Mouse (Mus musculus) limb, embryonic 11.5 days (tissue): ENCODE results near the gene Kcnh4. TPM values are rescaled to one million over a fixed set of nuclear protein-coding genes. Genes with fewer than 3 reads are reported as not detected.

Experiments used
- ATAC-seq: fragments of 200-750 bp; cut with Nextera tagmentation; 2 replicates; pipeline ENCODE4 v1.8.0; 2017; ENCODE audit warnings: low read depth; ENCODE audit not compliant: insufficient number of reproducible peaks, low FRiP score, low TSS enrichment
- DNase-seq: peaks from one replicate; pipeline ENCODE4 v3.0.0-alpha.2; 2015; ENCODE audit warnings: low spot score
- H3K27ac ChIP-seq: fragments of 300-500 bp; sonication (generic); replicated peaks from 2 replicates; pipeline ENCODE4 v1.5.1; 2014; ENCODE audit warnings: low read depth, mild to moderate bottlenecking, low read length
- H3K27me3 ChIP-seq: fragments of 300-500 bp; sonication (generic); 2 replicates; pipeline ENCODE4 v1.6.1; 2014; ENCODE audit warnings: mild to moderate bottlenecking, low read length, mixed read lengths; ENCODE audit not compliant: control insufficient read depth, insufficient read depth
- H3K36me3 ChIP-seq: fragments of 300-500 bp; sonication (generic); 2 replicates; pipeline ENCODE4 v1.6.1; 2014; ENCODE audit warnings: mild to moderate bottlenecking, low read length, moderate library complexity, mixed read lengths; ENCODE audit not compliant: control insufficient read depth, insufficient read depth
- H3K4me1 ChIP-seq: fragments of 300-500 bp; sonication (generic); 2 replicates; pipeline ENCODE4 v1.6.1; 2014; ENCODE audit warnings: low read length, mixed read lengths; ENCODE audit not compliant: control insufficient read depth, insufficient read depth
- H3K4me2 ChIP-seq: fragments of 300-500 bp; sonication (generic); 2 replicates; pipeline ENCODE4 v1.6.1; 2014; ENCODE audit warnings: low read depth, mild to moderate bottlenecking, moderate library complexity; ENCODE audit not compliant: severe bottlenecking
- H3K4me3 ChIP-seq: fragments of 300-500 bp; sonication (generic); 2 replicates; pipeline ENCODE4 v1.5.1; 2014; ENCODE audit warnings: low read depth, low read length
- H3K9ac ChIP-seq: fragments of 300-500 bp; sonication (generic); 2 replicates; pipeline ENCODE4 v1.6.1; 2014; ENCODE audit warnings: mild to moderate bottlenecking, low read length
- H3K9me3 ChIP-seq: fragments of 300-500 bp; sonication (generic); 2 replicates; pipeline ENCODE4 v1.6.1; 2016; ENCODE audit warnings: low read length; ENCODE audit not compliant: control insufficient read depth
- WGBS: fragments of 180-500 bp; shearing (Covaris S2); extraction: QIAGEN DNeasy Blood & Tissue Kit; methylation state at CpG from one replicate; pipeline ENCODE4 v1.1.7; 2014; 5-methylcytosine and 5-hydroxymethylcytosine counted together
- polyA plus RNA-seq: library from polyadenylated mRNA; unstranded; fragments of >200 nt; fragmentation: Nextera tagmentation; extraction: Ambion mirVana; gene quantifications from 2 replicates; pipeline ENCODE4 v1.2.1, GENCODE M21; 2014

Kcnh4 gene
- polyA plus RNA-seq, 1 experiment from 2014 or later = not detected

GRCm38 (mm10) chr11:100757566-100757965 lies 2.2 kb downstream of the Kcnh4 start:
- H3K4me2 ChIP-seq = no peak overlapping the region
- peaks cover 6% of the 10 kb centered on the region; the same call in 1 of the 2 replicates for H3K4me1 ChIP-seq
- no peak overlapping the region for H3K27ac ChIP-seq
- H3K36me3 ChIP-seq = no peaks in the 10 kb centered on the region
- WGBS = 90% methylated on average over 12 of the region's 12 CpGs
- H3K4me3 ChIP-seq = no peak overlapping the region
- H3K9ac ChIP-seq = no peak overlapping the region
- no peak for ATAC-seq
- no peak for DNase-seq
- peaks cover 22% of the 10 kb centered on the region for H3K27me3 ChIP-seq
- no peaks in the 10 kb centered on the region for H3K9me3 ChIP-seq

GRCm38 (mm10) chr11:100756476-100756875 lies 3.3 kb downstream of the Kcnh4 start:
- Histone ChIP-seq H3K27ac (no peak overlapping the region), H3K4me3 (no peak overlapping the region), H3K4me2 (no peak overlapping the region), H3K9ac (no peak overlapping the region), H3K27me3 (peaks cover 19% of the 10 kb centered on the region), H3K36me3 (no peaks in the 10 kb centered on the region), H3K4me1 (peaks cover 4% of the 10 kb centered on the region; the same call in 1 of the 2 replicates), H3K9me3 (no peaks in the 10 kb centered on the region)
- no peak for ATAC-seq
- no peak for DNase-seq
- 62% methylated on average over 6 of the region's 6 CpGs for WGBS

- H3K9ac ChIP-seq = no peak overlapping the region
- no peaks in the 10 kb centered on the region for H3K9me3 ChIP-seq
- no peak overlapping the region for H3K4me3 ChIP-seq
- H3K4me1 ChIP-seq = peaks cover 3% of the 10 kb centered on the region; the same call in 1 of the 2 replicates
- no peaks in the 10 kb centered on the region for H3K36me3 ChIP-seq
- WGBS = 96% methylated on average over 3 of the region's 3 CpGs
- ATAC-seq = no peak
- no peak for DNase-seq
- H3K27me3 ChIP-seq = peaks cover 8% of the 10 kb centered on the region
- no peak overlapping the region for H3K27ac ChIP-seq
- H3K4me2 ChIP-seq = no peak overlapping the region
Measured at GRCm38 (mm10) chr11:100754693-100755057, 5.1 kb downstream of the Kcnh4 start.

GRCm38 (mm10) chr11:100754021-100754692 lies 5.6 kb downstream of the Kcnh4 start:
- no peak overlapping the region for H3K27ac ChIP-seq
- H3K4me3 ChIP-seq = no peak overlapping the region
- no peaks in the 10 kb centered on the region for H3K36me3 ChIP-seq
- no peak overlapping the region for H3K4me2 ChIP-seq
- 87% methylated on average over 12 of the region's 12 CpGs for WGBS
- H3K9ac ChIP-seq = no peak overlapping the region
- H3K9me3 ChIP-seq = no peaks in the 10 kb centered on the region
- ATAC-seq = no peak
- H3K27me3 ChIP-seq = peaks cover 5% of the 10 kb centered on the region
- no peak for DNase-seq
- no peaks in the 10 kb centered on the region for H3K4me1 ChIP-seq

- Histone ChIP-seq H3K9ac (no peak overlapping the region), H3K4me1 (no peaks in the 10 kb centered on the region), H3K36me3 (no peaks in the 10 kb centered on the region), H3K9me3 (no peaks in the 10 kb centered on the region), H3K4me2 (no peak overlapping the region), H3K4me3 (no peak overlapping the region), H3K27ac (no peak overlapping the region), H3K27me3 (peaks cover 2% of the 10 kb centered on the region; the same call in 1 of the 2 replicates)
- no peak for DNase-seq
- no peak for ATAC-seq
- WGBS = 31% methylated on average over 10 of the region's 10 CpGs
Measured at GRCm38 (mm10) chr11:100752294-100752693, 7.4 kb downstream of the Kcnh4 start.

GRCm38 (mm10) chr11:100750127-100750526 lies 9.6 kb downstream of the Kcnh4 start:
- H3K4me3 ChIP-seq = no peak overlapping the region
- WGBS = 85% methylated on average over 16 of the region's 16 CpGs
- H3K27me3 ChIP-seq = peaks cover 2% of the 10 kb centered on the region; the same call in 1 of the 2 replicates

GRCm38 (mm10) chr11:100749469-100749868 lies 10.3 kb downstream of the Kcnh4 start:
- no peaks in the 10 kb centered on the region for H3K4me1 ChIP-seq
- no peak overlapping the region for H3K9ac ChIP-seq
- no peaks in the 10 kb centered on the region for H3K36me3 ChIP-seq
- peaks cover 2% of the 10 kb centered on the region; the same call in 1 of the 2 replicates for H3K27me3 ChIP-seq
- no peak overlapping the region for H3K27ac ChIP-seq
- H3K4me2 ChIP-seq = no peak overlapping the region
- no peaks in the 10 kb centered on the region for H3K9me3 ChIP-seq
- WGBS = 39% methylated on average over 25 of the region's 25 CpGs
- no peak for ATAC-seq
- no peak overlapping the region for H3K4me3 ChIP-seq
- DNase-seq = no peak

More at GRCm38 (mm10) chr11:100750127-100750526, 9.6 kb downstream of the Kcnh4 start:
- ATAC-seq (no peak), DNase-seq (no peak)
- Histone ChIP-seq H3K27ac (no peak overlapping the region), H3K4me1 (no peaks in the 10 kb centered on the region), H3K4me2 (no peak overlapping the region), H3K9me3 (no peaks in the 10 kb centered on the region), H3K36me3 (no peaks in the 10 kb centered on the region), H3K9ac (no peak overlapping the region)

- Histone ChIP-seq H3K4me1 (no peaks in the 10 kb centered on the region), H3K36me3 (no peaks in the 10 kb centered on the region), H3K4me2 (no peak overlapping the region), H3K27ac (no peak overlapping the region), H3K9me3 (no peaks in the 10 kb centered on the region), H3K4me3 (no peak overlapping the region), H3K27me3 (peaks cover 2% of the 10 kb centered on the region; the same call in 1 of the 2 replicates), H3K9ac (no peak overlapping the region)
- no peak for ATAC-seq
- no peak for DNase-seq
- WGBS = 81% methylated on average over 4 of the region's 4 CpGs
Measured at GRCm38 (mm10) chr11:100748620-100749019, 11.1 kb downstream of the Kcnh4 start.

- 68% methylated on average over 5 of the region's 5 CpGs for WGBS
- Histone ChIP-seq H3K9me3 (no peaks in the 10 kb centered on the region), H3K9ac (no peak overlapping the region), H3K27ac (no peak overlapping the region), H3K4me1 (no peaks in the 10 kb centered on the region), H3K27me3 (peaks cover 2% of the 10 kb centered on the region; the same call in 1 of the 2 replicates), H3K4me3 (no peak overlapping the region), H3K36me3 (no peaks in the 10 kb centered on the region), H3K4me2 (no peak overlapping the region)
- ATAC-seq (no peak), DNase-seq (no peak)
Measured at GRCm38 (mm10) chr11:100747114-100747513, 12.6 kb downstream of the Kcnh4 start.
